Mouse (Mus musculus) testis, postnatal 14 days (tissue): ENCODE results near the gene Kcnb1.

Experiments
- DNase-seq: peaks from one replicate; pipeline ENCODE4 v3.0.0; 2021; ENCODE audit warnings: low spot score

Gene Kcnb1

DNA sequence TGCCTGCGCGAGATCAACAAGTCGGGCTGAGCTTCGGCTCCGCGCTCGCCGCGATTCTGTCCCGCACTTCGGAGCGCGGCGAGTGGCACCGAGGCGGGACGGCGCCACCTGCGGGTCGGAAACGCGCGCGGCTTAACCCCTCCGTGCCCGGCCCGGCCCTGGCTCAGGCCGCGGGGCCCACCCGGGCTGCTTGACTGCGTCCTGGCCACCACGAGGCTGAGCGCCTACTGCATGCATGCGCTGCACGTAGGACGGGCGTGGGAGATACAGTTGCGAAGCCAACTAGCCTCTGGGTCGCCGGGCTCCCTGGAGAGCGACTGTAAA, at the start of gene Kcnb1:
Kcnb1 (minus strand) TSS at position 80 of the 324 bp plus-strand sequence.
- peak; percentile 27 for DNase-seq

DNA sequence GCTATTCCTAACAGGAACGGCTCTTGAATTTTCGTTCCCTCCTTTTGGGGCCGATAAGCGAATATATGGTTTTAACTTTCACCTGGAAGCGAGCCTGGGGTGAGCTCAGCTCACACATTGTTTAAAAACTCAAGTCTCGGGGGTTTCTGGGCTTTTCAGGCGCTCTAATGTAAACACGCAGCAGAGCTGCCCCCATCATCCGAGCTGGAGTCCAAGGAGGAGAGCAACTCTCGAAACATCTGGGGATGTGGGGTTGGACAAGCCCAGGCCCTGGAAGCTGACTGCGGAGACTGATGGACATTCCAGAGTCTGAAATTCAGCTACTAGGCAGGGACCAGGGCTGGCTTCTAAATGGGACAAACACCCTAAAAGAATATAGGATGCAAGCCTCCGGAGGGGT, 49.3 kb upstream of the Kcnb1 start:
- no peak for DNase-seq

DNA sequence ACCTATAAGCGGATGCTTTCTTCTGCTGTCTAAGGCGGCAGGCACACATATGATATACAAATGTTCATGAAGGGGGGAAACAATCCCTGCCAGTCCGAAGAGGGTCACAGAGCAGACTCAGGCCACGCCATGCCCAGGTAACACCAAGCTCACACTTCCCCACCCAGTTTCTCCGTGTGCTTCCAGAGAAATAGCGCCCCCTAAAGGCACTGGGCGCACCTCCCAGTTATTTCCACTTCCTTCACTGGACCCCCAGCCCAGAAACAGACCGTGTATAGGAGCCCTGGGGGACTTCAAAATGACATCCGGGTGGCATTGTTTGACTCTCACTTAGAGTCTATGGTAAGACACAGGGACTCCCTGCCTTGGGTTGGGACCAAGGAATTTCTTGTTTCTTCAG, 47.3 kb upstream of the Kcnb1 start:
- DNase-seq: no peak

DNA sequence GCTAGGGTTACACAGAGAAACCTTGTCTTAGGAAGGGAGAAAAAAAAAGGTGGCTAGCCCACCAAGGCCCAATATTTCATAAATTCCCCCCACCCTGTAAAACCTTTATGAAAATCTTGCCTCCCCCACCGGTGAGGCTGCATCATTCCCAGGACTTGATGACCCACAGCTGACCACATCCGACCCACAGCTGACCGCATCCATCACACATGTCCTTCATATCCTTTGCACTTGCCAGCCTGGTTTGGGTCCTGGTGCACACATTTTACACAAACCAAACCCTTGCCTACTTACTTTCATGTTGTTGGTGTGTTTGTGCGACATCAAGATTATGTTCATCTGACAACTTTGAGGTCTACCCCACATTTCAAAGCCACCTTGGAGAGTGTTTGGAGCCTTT, 46.2 kb upstream of the Kcnb1 start:
- no peak for DNase-seq

DNA sequence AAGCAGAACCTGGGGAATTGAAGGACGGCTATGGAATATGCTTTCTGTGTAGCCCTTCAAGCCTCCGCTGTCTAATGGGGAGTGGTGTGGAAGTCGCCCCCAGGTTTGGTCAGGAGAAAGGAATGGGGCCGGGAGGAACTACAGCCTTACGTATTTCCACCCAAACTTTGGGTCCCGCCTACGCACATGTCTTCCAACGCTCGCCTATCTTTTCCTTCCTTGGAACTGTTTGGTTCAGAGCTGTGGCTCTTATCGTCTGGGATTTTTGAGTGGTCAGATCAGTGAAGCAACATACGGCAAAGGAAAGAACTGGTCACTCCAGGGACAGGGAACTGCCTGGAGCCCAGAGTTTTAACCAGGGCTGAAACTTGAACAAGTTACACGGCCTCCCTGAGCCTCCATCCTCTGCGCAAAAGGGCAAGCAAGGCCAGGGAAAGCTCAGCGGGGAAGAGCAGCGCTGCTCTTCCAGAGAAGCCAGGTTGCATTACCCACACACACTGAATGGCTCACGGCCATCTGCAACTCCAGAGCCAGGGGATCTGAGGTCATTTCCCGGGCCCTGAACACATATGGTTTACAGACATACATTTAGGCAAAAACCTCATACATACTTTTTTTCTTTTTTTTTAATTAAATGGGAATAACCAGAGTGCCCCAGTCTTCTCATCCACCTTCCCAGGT, 45.5 kb upstream of the Kcnb1 start:
- DNase-seq: no peak

DNA sequence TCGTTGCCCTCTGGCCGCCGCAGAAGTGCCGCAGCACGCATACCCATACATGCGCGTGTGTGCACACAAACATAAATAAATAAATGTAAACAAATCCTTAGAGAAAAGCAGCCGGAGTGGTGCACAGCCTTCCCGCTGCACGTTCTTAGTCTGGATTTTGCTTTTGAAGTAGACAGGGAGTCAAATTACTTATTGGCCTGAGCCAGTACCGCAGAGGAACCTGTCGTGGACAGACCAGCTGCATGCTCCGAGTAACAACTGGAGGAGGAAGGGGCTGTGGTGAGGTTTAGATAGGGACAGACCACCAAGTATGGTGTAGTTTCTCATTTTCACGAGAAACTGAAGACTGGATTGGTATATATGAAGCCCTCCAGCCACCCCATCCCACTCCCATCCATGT, 43.8 kb upstream of the Kcnb1 start:
- DNase-seq: no peak

DNA sequence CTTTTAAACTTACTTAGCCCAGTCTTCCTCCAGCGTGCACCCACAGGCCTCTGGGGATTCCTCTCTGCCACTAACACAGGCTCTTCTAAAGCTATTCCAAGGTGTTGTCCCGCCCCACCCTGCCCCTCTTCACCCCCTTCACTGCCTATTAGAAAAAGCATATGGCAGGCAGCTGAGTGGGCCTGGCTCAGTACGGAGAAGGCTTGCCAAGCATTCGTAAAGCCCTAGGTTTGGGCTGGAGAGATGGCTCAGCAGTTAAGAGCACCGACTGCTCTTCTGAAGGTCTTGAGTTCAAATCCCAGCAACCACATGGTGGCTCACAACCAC, 43.0 kb upstream of the Kcnb1 start:
- DNase-seq: no peak

DNA sequence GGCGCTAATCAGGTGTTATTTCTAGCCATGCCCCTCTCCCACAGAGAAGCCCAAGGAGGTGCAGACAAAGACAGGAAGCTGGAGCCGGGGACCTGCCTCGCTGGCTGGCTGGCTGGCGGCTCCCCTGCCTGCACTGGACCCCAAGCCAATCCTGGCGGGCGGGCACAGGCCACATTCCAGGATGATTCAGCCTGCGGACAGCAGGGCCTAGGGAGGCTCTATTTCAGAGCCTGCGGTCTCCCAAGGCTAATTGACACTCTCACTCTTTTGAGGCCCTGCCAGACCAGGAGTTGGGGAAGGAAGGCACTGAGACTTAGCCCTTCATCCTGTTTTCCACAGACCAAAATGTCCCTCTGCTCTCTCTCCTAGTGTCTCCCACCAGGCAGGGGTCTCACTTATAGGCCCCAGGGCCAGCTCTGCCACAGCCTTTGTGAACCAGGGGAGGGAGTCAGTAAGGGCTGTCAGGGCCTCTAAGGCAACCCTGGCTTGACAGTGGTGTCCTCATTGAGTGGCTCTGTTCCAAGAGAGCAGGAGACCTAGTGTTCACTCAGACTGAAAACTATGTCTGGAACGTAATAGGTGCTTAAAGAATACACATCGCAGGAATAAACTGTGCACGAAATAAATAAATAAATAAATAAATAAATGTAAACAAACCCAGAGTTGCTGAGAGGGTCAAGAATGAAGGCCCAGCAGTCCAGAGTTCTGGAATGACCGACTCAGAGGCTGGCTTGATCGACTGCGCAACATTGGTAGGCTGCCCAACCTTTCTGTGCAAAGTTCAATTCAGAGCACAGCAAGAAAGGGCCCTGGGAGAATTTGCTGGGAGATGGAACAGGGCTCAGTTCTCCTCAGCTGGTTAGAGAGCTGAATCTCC, 42.4 kb upstream of the Kcnb1 start:
- DNase-seq: no peak

DNA sequence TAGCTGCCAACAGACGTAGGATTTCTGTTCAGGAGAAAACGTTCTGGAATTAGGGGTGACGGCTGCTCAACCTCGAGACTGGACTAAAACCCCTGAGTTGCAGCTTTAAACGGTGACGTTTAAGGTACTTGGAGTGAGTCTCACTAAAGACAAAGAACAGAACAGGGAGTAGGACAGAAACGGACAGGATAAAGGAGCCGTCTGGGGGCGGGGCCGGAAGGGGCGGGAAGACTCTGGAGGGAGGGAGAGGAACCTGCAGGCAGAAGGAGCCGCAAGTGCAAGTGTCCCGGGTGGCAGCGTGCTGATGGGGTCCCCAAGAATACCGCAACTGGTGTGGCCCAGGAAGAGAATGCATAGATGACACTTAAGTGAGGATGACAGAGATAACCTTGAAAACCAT, 40.6 kb upstream of the Kcnb1 start:
- no peak for DNase-seq

DNA sequence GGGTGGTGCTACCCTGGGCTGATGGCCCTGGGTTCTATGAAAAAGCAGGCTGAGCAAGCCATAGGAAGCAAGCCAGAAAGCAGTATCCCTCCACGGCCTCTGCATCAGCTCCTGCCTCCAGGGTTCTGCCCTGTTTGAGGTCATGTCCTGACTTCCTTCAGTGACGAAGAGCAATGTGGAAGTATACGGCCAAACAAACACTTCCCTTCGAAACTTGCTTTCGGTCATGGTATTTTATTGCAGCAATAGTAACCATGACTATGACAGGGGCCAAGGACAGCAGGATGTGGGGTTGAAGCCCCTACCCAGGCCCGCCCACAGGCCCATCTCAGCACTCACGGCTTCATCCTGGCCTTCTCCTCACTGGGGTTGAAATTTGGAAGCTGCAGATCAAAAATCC, 35.0 kb upstream of the Kcnb1 start:
- DNase-seq: no peak

DNA sequence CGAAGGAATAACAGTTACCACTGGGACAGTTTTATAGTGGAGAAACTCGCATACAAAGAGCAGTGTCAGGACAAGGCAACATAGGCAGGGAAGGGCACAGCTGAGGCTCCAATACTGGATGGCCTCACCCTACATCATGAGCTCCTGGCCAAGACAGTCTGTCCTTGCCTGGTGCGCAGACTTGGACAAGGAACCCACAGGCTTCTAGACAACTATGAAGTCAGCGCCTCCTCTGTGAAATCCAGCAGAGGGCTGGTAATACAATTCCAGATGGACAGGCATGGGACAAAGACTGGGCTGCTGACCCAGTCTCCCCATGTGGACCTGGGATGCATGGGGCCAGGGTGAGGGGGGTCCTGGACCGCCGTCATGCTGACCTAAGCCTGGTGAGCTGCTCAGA, 34.2 kb upstream of the Kcnb1 start:
- no peak for DNase-seq

DNA sequence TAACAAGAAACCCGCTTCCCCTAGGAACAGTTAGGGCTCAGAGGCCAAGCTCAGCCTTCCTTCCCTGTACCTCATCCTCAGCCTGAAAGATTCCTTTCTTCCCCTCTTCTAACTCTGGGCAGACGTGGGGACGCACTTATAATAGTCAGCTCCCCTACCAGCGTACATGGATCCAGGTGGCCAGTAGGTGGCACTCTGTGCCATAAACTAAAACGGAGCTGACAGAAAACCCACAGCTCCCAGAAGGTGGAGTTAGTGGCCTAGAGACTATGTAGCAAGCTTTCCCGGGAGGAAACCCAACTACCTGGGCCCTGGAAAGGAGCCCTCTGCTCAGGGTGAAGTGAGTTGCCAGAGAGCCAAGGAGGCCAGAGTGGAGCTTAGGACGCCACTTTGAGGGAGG, 32.2 kb upstream of the Kcnb1 start:
- DNase-seq: peak; percentile 53

DNA sequence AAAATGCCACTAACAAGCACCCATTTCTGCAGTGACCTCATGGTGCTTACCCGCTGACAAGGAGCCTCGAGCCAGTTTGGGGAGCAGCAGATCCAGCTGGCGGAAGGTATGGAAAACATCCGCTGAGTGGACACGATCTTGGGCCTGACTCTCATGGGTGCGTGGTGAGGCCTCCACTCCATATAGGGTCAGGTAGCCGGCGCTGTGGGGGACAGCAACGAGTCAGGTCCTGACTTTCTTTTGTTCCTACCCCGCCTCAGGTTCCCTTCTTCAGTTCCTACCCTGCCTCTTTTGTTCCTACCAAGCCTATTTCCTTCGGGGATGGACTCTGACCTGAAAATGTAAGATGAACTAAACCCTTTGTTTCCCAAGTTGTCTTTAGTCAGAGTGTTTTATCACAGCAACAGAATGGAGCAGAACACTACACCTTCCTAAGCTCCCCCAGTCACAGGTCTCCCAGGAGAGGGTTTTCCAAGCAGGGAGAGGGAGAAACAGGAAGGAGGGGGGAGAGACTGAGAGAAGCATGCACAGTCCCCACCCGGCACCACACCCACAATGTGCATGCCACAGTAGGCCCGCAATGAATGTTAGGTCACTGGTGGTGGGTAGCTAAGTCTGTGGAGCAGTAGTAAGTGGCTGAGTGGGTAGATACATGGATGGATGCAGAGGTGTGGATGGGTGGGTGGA, 31.3 kb upstream of the Kcnb1 start:
- no peak for DNase-seq

DNA sequence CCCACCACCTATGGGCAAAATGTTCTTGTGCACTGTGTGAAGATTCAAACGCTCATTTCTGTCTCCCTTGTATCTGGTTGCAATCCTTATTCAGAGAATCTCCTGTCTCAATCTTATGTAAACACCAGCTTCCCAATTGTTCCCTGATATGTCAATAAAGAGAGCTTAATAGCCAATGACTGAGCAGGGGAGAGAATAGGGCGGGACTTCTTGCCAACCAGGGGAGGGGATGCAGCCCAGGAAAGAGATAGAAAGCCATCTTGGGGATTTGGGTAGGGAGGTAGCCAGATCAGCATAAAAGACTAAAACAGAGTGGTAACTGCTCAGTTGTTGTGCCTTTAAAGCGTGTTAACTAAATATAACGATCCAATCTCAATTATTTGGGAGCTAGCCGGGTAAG, 30.8 kb upstream of the Kcnb1 start:
- no peak for DNase-seq

DNA sequence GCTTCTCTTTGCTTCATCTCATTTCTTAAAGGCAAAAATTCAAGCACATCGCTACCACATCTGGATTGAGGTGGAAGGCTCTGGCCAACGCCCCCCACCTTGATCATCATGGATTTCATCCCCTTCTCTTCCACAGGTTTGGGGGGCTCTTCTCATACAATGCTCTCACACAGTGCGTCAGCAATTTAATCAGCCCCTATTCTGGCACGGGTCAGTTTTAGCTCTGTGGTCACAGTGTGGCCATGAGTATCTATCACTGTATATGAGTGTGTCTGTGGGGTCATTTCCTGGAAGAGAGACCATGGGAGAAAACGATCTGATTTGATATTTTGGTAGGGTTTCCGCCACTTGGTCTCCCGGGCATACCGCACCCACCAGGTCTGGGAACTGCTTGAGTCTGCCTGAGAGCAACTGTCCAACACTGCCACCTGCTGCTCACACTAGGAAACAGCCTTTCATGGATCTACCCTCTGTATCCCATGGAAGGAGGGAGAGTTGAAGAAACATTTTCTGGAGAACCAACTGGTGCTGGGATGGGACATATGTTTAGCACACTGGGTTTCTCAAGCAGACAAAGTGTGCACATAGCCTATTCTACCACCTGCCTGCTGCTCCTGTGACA, 29.3 kb upstream of the Kcnb1 start:
- peak; percentile 52 for DNase-seq

DNA sequence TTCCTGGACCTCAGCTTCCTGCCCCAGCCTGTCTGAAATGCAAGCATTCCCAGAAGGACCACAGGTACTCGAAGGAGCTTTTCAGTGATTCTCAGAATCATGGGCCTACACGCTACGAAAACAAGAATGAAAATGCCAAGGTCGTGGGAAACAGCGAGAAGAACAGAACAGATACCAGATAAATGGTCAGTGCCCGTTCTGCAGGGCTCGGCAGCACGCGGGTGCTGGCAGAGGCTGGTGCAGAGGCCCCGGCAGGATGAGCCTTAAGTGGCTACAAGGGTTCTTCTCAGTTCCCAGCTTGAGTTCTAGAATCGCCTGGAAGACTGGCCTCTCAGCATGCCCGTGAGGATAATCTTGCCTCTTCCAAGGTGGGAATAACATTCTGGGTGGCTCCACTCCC, 23.7 kb upstream of the Kcnb1 start:
- DNase-seq: no peak

DNA sequence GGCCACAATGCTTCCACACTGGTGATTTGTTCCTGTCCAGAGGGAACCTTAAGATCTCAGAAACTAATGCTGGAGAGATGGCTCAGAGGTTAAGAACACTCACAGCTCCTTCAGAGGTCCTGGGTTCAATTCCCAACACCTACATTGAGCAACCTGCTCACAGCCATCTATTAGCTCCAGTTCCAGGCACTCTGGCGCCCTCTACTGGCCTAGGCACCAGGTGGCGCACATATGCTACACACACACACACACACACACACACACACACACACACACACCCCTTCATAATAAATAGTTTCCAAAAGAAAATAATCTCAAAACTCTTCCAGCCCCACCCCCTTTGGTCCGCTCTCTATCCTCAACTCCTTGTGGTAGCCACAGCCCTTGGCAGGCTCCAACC, 23.1 kb upstream of the Kcnb1 start:
- peak; percentile 50 for DNase-seq

DNA sequence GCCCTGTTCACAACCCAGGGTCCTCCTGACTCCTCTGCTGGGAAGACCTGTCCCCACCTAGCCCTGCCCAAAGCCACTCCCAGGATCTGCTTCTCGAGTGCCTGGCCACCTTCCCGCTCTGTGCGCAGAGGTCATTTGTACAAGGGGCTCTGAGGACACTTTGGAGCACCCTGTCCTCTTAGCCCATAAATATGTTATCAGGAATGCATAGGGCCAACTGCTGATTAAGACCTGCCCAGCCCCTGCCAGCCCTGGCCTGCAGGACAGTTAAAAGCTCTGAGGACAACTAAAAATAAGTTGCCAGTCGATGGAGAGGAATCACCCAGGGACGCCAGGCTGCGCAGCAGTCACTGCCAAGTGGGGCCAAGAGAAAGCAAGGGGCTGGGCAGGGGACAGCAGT, 22.6 kb upstream of the Kcnb1 start:
- DNase-seq: no peak

DNA sequence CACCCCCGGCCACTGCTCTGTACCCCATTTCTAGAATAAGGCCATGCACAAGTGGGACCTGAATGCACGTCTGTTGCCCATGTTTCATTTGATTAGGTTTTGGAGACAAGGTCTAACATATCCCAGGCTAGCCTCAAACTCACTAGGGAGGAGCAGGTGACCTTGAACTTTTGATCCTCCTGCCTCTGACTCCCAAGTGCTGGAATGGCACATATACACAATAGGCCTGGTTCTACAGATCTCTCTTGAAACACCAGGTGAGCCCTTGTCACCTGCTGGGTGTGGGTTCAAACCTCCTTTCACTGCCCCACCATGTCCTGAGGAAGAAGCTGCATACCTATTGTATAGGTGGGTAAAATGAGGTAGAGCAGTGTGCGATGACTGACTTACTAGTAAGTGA, 22.1 kb upstream of the Kcnb1 start:
- no peak for DNase-seq

DNA sequence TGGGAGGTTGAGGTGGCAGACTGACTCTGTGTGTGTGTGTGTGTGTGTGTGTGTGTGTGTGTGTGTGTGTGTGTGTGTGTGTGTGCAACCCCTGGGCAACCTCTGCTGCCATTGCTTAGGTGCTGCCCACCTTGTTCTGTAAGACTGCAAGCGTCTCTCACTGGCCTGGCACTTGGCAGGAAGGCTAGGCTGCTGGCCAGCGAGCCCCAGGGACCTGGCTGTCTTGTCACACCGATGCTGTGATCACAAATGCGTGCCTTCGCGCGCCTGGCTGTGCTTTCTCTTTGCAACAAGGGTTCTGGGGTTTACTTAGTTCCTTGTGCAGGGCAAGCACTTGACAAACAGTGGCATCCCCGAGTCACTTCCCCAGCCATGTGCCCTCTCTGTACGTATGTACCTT, 19.9 kb upstream of the Kcnb1 start:
- DNase-seq: no peak

DNA sequence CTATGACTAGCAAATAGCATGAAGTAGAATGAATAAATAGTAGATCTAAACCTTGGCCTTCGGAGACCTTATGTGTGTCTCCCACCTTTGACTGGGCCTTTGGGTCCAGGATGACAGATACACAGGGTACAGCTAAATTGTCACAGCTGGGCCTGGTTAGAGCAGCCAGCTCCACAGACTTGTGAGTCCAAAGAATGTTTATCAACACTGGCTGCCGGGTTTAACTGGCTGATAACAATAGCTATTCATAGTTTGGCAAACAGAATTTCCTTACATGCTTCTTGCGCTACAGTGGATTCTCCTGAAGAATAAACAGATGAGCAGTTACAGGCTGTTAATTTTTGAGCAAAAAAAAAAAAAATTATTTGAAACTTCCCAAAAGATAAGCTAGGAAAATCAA, 19.0 kb upstream of the Kcnb1 start:
- DNase-seq: no peak

DNA sequence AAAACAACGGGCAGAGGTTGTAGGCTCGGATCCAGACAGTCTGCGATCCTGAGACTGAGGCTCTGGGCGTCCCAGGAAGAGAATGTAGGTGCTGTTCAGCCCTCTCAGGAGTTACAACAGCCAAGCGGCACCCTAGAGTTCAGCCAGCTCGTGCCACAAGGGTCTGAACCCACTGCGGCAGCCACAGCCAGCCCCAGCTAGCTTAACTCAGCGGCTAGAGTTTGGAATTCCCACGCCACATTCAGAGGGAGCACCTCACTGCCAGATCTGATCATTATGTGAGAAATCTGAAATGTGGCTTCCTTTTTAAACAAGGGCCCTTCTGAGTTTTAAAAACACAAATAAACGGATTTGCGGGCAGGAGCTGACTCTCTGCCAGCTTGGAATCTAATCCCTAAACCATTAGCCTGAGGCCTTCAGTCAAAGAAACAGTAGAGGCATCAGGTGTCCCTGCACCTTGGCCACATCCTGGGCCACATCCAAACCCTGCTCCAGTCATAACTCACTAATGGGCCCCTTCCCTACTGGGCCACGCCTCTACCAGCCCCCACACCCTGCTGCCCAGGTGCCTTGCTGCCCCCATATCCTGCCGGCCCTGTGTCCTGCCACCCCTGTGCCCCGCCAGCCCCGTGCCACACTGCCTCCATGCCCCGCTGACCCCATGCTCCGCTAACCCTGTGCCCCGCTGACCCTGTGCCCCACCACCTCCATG, 16.1 kb upstream of the Kcnb1 start:
- DNase-seq: no peak
